In the genomic region with DNA sequence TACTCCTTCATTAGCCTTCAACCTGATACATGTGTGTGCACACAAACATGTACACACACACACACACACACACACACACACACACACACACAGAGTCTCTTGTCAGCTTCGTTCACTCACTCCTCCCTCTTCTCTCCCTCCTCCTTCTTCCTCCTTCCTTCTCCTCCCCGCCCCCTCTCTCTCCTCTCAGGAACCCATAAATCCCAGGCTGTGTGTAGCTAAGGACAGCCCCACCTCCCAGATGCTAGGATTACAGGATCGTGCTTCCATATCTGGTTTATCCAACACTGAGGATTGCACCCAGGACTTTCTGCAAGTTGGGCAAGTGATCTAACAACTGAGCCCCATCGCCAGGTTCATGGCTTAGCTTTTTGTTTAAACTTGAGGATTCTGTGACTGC, we compare ENCODE assay signal across 21 mouse cellular contexts. TPM values are rescaled to one million over a fixed set of nuclear protein-coding genes. Genes with fewer than 3 reads are reported as not detected.
DNase-seq lines count a peak whose midpoint lies in the region; ATAC-seq lines count a peak whose summit lies in the region.
"Had no signal": no experiment of that assay in that cellular context is flagged by ENCODE, and none has a peak within 500 bp of the region (broad histone marks: within the 10 kb centered on the region; RNA-seq: fewer than 3 reads in every experiment).

No protein-coding gene starts in this region.

- H3K4me3 ChIP-seq in embryonic facial prominence, embryonic 14.5 days (ENCODE audit: low read depth, low read length) = no peak overlapping the region
- no peak overlapping the region for H3K4me3 ChIP-seq in embryonic facial prominence, embryonic 10.5 days
- no peak overlapping the region for H3K4me3 ChIP-seq in kidney, embryonic 14.5 days (ENCODE audit: low read length)
- no peak overlapping the region for H3K4me3 ChIP-seq in neural tube, embryonic 15.5 days (replicated peaks)
- H3K4me3 ChIP-seq: forebrain, embryonic 12.5 days; heart, adult 2 months; heart, embryonic 15.5 days had no signal

- no peak overlapping the region for H3K27ac ChIP-seq in embryonic facial prominence, embryonic 14.5 days (replicated peaks; ENCODE audit: low read depth, low read length)
- no peak overlapping the region for H3K27ac ChIP-seq in embryonic facial prominence, embryonic 10.5 days (replicated peaks)
- H3K27ac ChIP-seq in kidney, embryonic 14.5 days (ENCODE audit: low read depth, low read length) = no peak overlapping the region
- no peak overlapping the region for H3K27ac ChIP-seq in neural tube, embryonic 15.5 days (replicated peaks)
- H3K27ac ChIP-seq: forebrain, embryonic 12.5 days; heart, adult 2 months; heart, embryonic 15.5 days; hindbrain, embryonic 14.5 days had no signal

- H3K4me2 ChIP-seq in embryonic facial prominence, embryonic 14.5 days (ENCODE audit: low read depth, low read length) = no peak overlapping the region
- no peak overlapping the region for H3K4me2 ChIP-seq in kidney, embryonic 14.5 days (replicated peaks; ENCODE audit: low read depth, low read length)
- H3K4me2 ChIP-seq in neural tube, embryonic 15.5 days = no peak overlapping the region
- H3K4me2 ChIP-seq: forebrain, embryonic 12.5 days; heart, embryonic 11.5 days; heart, embryonic 15.5 days; hindbrain, embryonic 14.5 days had no signal

- H3K9me3 ChIP-seq in embryonic facial prominence, embryonic 14.5 days (ENCODE audit: control insufficient read depth, low read length) = no peaks in the 10 kb centered on the region
- no peaks in the 10 kb centered on the region for H3K9me3 ChIP-seq in embryonic facial prominence, embryonic 10.5 days
- H3K9me3 ChIP-seq in kidney, embryonic 14.5 days (ENCODE audit: control insufficient read depth, low read length) = no peaks in the 10 kb centered on the region
- no peaks in the 10 kb centered on the region for H3K9me3 ChIP-seq in neural tube, embryonic 15.5 days (replicated peaks)
- H3K9me3 ChIP-seq: forebrain, embryonic 12.5 days; heart, embryonic 15.5 days had no signal

- 48% methylated on average over 4 of the region's 4 CpGs for WGBS in embryonic facial prominence, embryonic 14.5 days
- WGBS in embryonic facial prominence, embryonic 10.5 days = 65% methylated on average over 4 of the region's 4 CpGs
- WGBS in kidney, embryonic 14.5 days = 21% methylated on average over 4 of the region's 4 CpGs
- 35% methylated on average over 4 of the region's 4 CpGs for WGBS in neural tube, embryonic 15.5 days

- H3K27me3 ChIP-seq in embryonic facial prominence, embryonic 14.5 days (replicated peaks; ENCODE audit: control insufficient read depth, insufficient read depth, low read length) = no peaks in the 10 kb centered on the region
- H3K27me3 ChIP-seq in embryonic facial prominence, embryonic 10.5 days (replicated peaks; ENCODE audit: low read depth, poor library complexity, severe bottlenecking) = no peaks in the 10 kb centered on the region
- no peaks in the 10 kb centered on the region for H3K27me3 ChIP-seq in kidney, embryonic 14.5 days (ENCODE audit: control insufficient read depth, insufficient read depth, low read length)
- no peaks in the 10 kb centered on the region for H3K27me3 ChIP-seq in neural tube, embryonic 15.5 days (replicated peaks)
- H3K27me3 ChIP-seq: heart, embryonic 15.5 days had no signal

- no peak for ATAC-seq in embryonic facial prominence, embryonic 14.5 days (ENCODE audit: low read depth)
- peak; percentile 81 for ATAC-seq in kidney, embryonic 14.5 days (ENCODE audit: low FRiP score, low TSS enrichment)
- no peak for ATAC-seq in neural tube, embryonic 15.5 days (ENCODE audit: low FRiP score)
- ATAC-seq: forebrain, postnatal 0 days had no signal

- H3K9ac ChIP-seq in embryonic facial prominence, embryonic 14.5 days (ENCODE audit: low read depth, low read length) = no peak overlapping the region
- H3K9ac ChIP-seq in kidney, embryonic 14.5 days (ENCODE audit: low read depth, low read length) = no peak overlapping the region
- H3K9ac ChIP-seq in neural tube, embryonic 15.5 days (replicated peaks) = no peak overlapping the region
- H3K9ac ChIP-seq: forebrain, embryonic 12.5 days; forebrain, postnatal 0 days; heart, embryonic 15.5 days; hindbrain, embryonic 14.5 days had no signal

- no peaks in the 10 kb centered on the region for H3K4me1 ChIP-seq in embryonic facial prominence, embryonic 14.5 days (ENCODE audit: control insufficient read depth, insufficient read depth, low read length)
- H3K4me1 ChIP-seq in embryonic facial prominence, embryonic 10.5 days = peaks cover 28% of the 10 kb centered on the region
- peaks cover 16% of the 10 kb centered on the region for H3K4me1 ChIP-seq in kidney, embryonic 14.5 days (ENCODE audit: control insufficient read depth, insufficient read depth, low read length)
- peaks cover 10% of the 10 kb centered on the region for H3K4me1 ChIP-seq in neural tube, embryonic 15.5 days
- H3K4me1 ChIP-seq: heart, embryonic 15.5 days had no signal

- H3K36me3 ChIP-seq in embryonic facial prominence, embryonic 14.5 days (ENCODE audit: control insufficient read depth, insufficient read depth, low read length) = no peaks in the 10 kb centered on the region
- no peaks in the 10 kb centered on the region for H3K36me3 ChIP-seq in embryonic facial prominence, embryonic 10.5 days (replicated peaks)
- H3K36me3 ChIP-seq in kidney, embryonic 14.5 days (ENCODE audit: control insufficient read depth, insufficient read depth, low read length) = no peaks in the 10 kb centered on the region
- no peaks in the 10 kb centered on the region for H3K36me3 ChIP-seq in neural tube, embryonic 15.5 days
- H3K36me3 ChIP-seq: forebrain, embryonic 12.5 days; heart, embryonic 15.5 days had no signal

- DNase-seq in embryonic facial prominence, embryonic 14.5 days (ENCODE audit: low spot score) = peak; percentile 8
- DNase-seq in embryonic facial prominence, embryonic 10.5 days (ENCODE audit: low spot score) = no peak
- DNase-seq in kidney, adult 8-10 months = no peak
- peak; percentile 17 for DNase-seq in neural tube, embryonic 10.5 days (ENCODE audit: extremely low spot score, low spot score)
- DNase-seq in spleen, postnatal 36 days (ENCODE audit: low spot score in 2 of 2) = no peak
- no peak for DNase-seq in lung, postnatal 14 days
- DNase-seq: adrenal gland, postnatal 10 days; cerebellum, adult 11 months; cerebellum, adult 8-10 months; cerebellum, postnatal 25 days; forebrain, postnatal 0 days; gastrocnemius, postnatal 14 days; heart, adult 2 months; heart, postnatal 14 days had no signal

RNA-seq across cellular contexts. Expression of gene Unc5cl, which starts 59.9 kb away (rescaled TPM):
- 0.08 and 0.13 TPM in 2 replicates for polyA plus RNA-seq in embryonic facial prominence, embryonic 14.5 days (2014; fragmentation: Nextera tagmentation; extraction: Ambion mirVana)
- 0.20 and 0.51 TPM in 2 replicates for polyA plus RNA-seq in embryonic facial prominence, embryonic 10.5 days (2016; fragmentation: Nextera tagmentation; extraction: Ambion mirVana)
- 3.5 and 4.7 TPM in 2 replicates for polyA plus RNA-seq in kidney, embryonic 14.5 days (2014; fragmentation: Nextera tagmentation; extraction: Ambion mirVana)
- polyA plus RNA-seq in neural tube, embryonic 15.5 days (2015; fragmentation: Nextera tagmentation; extraction: Ambion mirVana) = 0.18 and 4.4 TPM in 2 replicates
- polyA plus RNA-seq: C2C12 had no signal

Comparison
In these comparisons a context has a peak if more than half of its experiments do, and no peak if none do; other contexts are left out.
1. DNase-seq: peak in embryonic facial prominence, embryonic 14.5 days (single experiment) and neural tube, embryonic 10.5 days (single experiment); none in embryonic facial prominence, embryonic 10.5 days (single experiment), kidney, adult 8-10 months (0 of 2), spleen, postnatal 36 days (0 of 2) and lung, postnatal 14 days (single experiment).